Mouse (Mus musculus) CD4-positive, CD25-positive, alpha-beta regulatory T cell, adult 9 weeks (primary cell): ENCODE measurements around the gene Wnt6. TPM values are rescaled to one million over a fixed set of nuclear protein-coding genes. Genes with fewer than 3 reads are reported as not detected.

Experiments used
- polyA plus RNA-seq: library from polyadenylated mRNA; unstranded; fragments of 100-300 nt; shearing (Covaris generic); gene quantifications from one replicate; pipeline ENCODE4 v1.2.1, GENCODE M21; 2017

Wnt6 gene
- not detected for polyA plus RNA-seq

DNA sequence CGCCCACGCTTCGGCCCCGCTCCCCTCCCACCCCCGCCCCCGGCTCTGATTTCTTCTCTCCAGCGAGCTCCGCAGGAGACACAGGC is at the start of gene Wnt6:
Wnt6 (plus strand) TSS at position 48 of the 86 bp plus-strand sequence.

DNA sequence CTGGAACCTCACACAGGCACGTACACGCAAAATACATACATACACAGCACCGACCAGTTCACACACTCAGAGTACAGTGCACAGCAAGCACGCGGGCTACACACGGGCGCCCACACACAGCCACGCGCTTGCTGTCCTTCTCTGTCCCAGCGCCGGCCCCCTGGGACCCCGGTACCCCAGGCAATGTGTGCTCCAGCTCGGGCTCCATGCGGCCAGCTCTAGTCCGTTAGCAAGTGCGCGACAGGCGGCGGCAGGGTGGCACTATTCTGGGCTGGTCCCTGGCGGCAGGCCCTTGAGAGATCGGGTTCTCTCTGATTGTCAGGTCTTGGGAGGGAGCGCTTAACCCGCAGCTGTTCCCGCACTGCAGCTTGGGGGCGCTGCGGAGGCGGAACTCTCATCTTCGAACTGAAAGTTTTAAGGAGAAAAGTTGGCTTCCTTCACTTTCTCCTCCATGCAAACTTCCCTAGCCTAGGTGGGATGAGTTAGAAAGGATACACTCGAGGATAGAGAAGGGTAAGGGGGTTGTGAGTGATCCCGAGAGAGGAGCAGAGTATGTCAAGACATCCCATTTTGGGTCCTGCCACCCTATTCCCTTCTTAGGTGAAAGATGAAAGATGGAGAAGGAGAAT is 22.9 kb upstream of the Wnt6 start, which contains the start of gene Prkag3:
Prkag3 (minus strand) TSS at position 579 of the 629 bp plus-strand sequence.

GRCm38 (mm10) chr1:74791249-74791648 is 19.6 kb downstream of the Wnt6 start, which contains the start of gene Wnt10a:
Gene Wnt10a, plus strand, starts transcription at chr1:74791516.

Other genes with a start within 250 kb of the Wnt6 start
- 0.65 TPM for gene Plcd4, start 229.0 kb upstream of the Wnt6 start, polyA plus RNA-seq
- 21.0 TPM for gene Usp37, start 227.6 kb upstream of the Wnt6 start, polyA plus RNA-seq
- gene Zfp142, start 183.6 kb upstream of the Wnt6 start, polyA plus RNA-seq: 19.9 TPM
- 16.0 TPM for gene Bcs1l, start 183.6 kb upstream of the Wnt6 start, polyA plus RNA-seq
- 35.3 TPM for gene Rnf25, start 170.5 kb upstream of the Wnt6 start, polyA plus RNA-seq
- not detected for gene Stk36, start 170.4 kb upstream of the Wnt6 start, polyA plus RNA-seq
- gene Ttll4, start 110.1 kb upstream of the Wnt6 start, polyA plus RNA-seq: 37.7 TPM
- gene Cyp27a1, start 58.3 kb upstream of the Wnt6 start, polyA plus RNA-seq: not detected
- not detected for gene Prkag3, start 22.7 kb upstream of the Wnt6 start, polyA plus RNA-seq
- 0.29 TPM for gene Wnt10a, start 19.6 kb downstream of the Wnt6 start, polyA plus RNA-seq
- not detected for gene Cdk5r2, start 83.0 kb downstream of the Wnt6 start, polyA plus RNA-seq
- gene Fev, start 113.5 kb downstream of the Wnt6 start, polyA plus RNA-seq: not detected
- not detected for gene Cryba2, start 121.3 kb downstream of the Wnt6 start, polyA plus RNA-seq
- not detected for gene Cfap65, start 163.7 kb downstream of the Wnt6 start, polyA plus RNA-seq
- 0.11 TPM for gene Ihh, start 179.8 kb downstream of the Wnt6 start, polyA plus RNA-seq